Mouse (Mus musculus): ENCODE data around the gene Xpnpep1.

DNA sequence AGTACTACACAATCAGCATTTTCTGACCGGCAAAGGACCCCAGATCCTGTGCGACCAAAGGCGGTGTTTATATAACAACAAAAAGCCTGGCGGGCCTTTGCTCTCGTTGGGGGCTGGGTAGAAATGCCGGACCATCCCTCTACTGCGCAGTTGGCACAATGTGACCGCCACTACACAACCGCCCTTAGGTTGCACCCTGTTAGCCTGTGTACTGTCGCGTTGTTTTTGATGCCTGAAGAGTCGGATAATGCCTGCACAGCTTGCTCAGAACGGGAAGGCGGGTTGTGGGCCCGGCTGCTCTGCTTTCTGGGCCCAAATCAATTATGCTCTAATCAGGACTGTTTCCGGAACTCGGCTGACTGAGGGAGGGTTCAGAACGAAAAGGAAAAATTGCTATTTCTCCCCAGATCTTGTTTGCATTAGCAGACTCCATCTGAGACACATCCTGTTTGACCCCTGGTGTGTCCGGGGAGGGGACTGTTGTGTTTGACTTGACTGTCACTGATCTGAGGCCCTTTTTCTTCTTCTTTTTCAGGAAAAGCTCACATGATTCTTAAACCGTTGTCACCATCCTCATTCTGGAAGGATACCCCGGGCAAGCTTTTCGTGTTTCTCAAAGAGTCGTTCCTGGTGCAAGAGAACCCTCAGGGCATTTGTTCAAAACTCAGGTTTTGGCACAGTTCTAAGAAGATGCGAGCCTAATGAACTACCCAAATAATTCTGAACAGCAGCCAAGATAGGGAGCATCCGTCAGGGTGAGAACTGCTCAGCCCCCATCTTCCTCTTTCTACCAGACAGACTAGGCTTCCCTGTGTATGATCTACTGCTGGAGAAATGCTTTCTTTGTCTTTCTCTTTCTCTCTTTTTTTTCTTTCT, 47.5 kb upstream of the Xpnpep1 start:
- no peak for TF ChIP-seq CTCF (IDR thresholded peaks at IDR 0.05; ENCODE audit: borderline replicate concordance, insufficient read depth, low read length)
- no peak for TF ChIP-seq POLR2A (IDR thresholded peaks at IDR 0.05; ENCODE audit: low read depth, low read length)
